Mouse (Mus musculus): ENCODE measurements around the gene Kmt2b.

The Kmt2b gene

DNA sequence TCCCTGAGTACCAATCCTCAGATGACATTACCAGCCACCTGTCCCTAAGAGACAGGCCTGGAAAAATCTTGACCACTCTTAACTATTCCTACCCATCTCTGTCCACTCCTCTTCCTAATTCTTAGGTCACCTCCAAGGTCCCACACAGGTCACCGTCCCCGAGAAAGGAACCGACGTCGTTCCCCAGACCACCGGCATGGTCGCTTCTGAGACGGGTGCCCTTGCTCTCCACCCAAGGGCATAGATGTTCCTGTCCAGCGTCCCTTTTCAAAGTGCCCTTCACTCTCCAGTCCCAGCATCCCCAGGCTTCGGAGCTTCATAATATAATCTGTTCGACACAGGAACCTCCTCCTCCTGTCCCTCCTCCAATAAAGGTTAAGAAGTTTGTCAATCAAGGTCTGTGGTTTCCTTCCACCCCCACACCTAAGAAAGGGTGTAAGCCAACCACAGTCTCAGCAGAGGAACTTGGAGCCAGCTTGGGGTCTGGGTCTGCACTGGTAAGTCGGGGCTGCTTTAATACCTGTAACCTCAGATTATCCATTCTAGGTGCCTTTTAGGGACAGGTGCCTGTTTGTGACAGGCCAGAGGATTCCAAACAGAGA, 23.5 kb downstream of the Kmt2b start, which contains the start of gene Igflr1:
TSS of gene Igflr1 (plus strand) at position 458 of the 602 bp plus-strand sequence.
- no peak for DNase-seq

DNA sequence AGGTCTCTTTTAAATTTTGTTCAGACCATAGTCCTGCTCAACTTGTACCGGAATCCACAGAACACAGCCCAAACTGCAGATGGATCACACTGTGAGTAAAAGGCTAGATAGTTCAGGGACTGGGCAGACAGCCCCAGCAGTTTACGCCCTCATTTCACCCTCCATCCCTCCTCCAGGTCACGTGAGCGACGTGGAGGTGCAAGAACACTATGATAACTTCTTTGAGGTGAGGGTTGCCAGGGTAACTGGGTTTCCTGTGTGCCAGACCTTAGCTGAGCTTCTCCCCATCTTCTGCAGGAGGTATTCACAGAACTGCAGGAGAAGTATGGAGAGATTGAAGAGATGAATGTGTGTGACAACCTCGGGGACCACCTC, 24.6 kb downstream of the Kmt2b start:
- DNase-seq: no peak

DNA sequence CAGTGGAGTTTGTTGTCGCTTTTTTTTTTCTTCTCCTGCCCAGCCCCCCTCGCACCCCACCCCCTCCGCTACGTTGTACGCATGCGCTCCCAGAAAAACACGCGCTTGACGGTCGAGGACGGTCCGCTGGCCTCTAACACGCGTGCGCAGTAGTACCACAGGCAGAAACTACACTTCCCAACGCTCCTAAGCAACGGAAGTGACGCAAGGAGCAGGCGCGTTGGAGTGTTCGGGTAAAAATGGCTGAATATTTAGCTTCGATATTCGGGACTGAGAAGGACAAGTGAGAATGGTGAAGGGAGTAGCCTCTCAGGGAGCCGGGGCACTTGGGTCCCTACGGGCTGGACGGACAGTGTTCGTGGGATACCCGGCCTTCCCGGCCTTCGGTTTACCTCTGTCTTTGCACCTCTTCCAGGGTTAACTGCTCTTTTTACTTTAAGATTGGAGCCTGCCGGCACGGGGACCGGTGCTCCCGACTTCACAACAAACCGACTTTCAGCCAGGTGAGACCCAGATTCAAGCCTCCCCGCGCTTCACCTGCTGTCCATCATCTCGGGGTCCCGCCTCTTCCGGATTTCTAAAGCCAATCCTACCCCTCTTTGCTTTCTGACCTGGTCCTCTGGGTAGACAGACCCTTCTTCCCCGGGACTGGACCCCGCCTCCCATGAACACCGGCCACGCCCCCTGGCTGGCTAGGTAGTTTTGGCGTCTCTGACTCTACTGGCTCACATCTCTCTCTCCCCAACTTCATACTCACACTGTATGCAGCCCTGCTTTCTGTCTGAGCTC, 25.2 kb downstream of the Kmt2b start, which contains the start of the genes U2af1l4, Gm49396 and Psenen:
TSS of gene U2af1l4 (plus strand) at position 185 of the 789 bp plus-strand sequence.
TSS of gene Gm49396 (plus strand) at position 228 of the 789 bp plus-strand sequence.
TSS of gene Psenen (minus strand) at position 511 of the 789 bp plus-strand sequence.
- peak; percentile 94 to 98 for DNase-seq

DNA sequence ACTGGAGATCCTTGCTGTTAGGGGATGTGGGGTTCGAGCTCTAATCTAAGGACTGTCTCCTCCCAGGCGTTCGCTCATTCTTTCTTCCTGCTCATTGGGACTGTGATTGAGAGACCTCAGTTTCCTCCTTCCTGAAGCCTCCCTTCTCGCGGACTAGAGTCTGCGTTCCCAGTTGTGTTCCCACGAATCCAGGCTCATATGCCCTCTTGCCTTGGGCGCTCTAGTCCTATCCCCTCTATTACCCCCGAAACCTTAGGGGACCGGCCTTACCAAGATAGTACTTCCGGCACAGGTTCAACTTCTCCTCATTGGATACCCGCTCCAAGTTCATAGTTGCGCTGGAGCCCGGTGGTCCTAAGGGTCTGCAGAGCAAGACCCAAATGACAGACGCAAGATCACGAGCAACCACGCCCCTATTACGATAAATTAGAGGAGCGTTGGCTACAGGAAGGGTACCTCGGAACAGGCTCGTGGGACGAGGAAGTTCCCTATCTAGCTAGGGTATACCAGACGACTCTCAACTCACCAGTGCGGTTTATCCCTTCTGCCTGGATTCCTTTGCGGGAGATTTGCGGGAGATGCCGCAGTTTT, 25.9 kb downstream of the Kmt2b start:
- DNase-seq: no peak

DNA sequence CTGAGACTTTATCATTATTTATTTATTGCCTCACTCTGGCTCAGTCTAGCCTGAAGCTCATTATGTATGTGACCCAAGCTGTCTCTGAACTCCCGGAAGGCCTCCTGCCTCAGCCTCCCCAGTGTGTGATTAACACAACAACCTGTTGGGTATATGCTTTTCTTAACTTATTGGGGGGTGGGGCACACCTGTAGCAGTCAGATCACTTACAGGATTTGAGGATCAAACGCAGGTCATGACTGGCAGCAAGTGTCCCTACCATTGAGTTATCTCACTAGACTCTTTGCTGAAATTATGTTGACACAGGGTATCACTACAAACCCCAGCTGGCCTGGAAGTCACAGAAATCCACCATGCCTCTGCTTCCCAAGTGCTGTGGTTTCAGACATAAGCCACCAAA, 28.2 kb downstream of the Kmt2b start:
- DNase-seq: no peak

DNA sequence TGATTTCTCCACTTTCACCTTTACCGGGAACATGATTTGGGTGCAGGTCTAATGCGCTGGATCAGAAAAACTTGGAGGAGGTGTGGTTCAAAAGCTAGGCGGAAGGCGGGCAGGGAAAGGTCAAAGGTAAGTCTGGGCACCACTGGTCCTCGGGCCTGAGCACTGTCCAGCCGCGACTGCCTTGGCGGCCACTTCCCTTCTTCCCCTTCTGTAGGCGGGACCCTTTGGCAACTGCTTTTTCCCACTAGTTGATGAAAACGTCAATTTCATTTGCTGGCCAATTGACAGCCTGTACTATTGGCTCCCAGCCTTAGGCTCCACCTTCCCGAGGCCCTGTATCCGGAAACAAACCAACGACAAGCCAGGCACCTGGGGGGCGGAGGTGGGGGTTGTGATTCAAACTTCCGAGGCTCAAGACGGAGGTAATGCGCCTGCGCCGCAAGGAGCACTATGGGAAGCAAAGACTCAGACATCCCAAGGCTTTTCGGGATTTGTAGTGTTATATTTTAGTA, 29.0 kb downstream of the Kmt2b start, which contains the start of gene Lin37:
TSS of gene Lin37 (minus strand) at position 396 of the 512 bp plus-strand sequence.
- DNase-seq: peak; percentile 98 to 99

DNA sequence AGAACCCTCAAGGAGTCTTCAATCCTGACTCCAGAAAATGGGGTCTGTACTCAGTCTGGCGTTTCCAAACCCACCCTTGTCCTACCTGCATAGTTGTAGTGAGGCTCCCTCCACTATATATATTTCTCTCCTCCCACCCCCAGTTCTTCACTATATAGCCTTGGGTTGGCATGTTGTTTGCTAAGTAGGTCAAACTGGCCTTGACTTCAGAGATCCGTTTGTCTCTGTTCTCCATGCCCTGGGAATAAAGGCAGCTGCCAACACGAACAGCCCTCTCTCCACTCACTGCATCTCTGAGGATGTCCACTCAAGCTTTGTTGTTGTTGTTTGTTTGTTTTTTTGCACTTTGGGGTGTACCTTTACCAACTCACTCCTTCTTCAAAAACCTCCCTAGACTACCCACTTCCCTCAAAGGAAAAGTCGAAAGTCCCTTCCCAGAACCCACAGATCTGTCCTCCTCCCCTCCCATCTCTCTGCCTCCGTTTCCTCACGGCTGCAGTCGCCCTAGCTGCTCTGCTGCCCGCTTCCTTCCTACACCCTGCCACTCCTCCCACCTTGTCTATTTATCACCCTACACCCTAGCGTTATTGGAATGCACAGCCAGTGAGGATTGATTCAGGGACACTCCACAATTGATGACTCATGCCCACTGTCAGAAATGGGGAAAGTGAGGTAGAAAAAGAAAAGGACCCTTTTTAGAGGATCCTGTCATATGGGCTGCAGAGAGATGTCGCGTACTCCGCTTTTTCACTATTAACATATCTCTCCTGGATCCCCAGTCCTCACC, 29.7 kb downstream of the Kmt2b start:
- DNase-seq: no peak

DNA sequence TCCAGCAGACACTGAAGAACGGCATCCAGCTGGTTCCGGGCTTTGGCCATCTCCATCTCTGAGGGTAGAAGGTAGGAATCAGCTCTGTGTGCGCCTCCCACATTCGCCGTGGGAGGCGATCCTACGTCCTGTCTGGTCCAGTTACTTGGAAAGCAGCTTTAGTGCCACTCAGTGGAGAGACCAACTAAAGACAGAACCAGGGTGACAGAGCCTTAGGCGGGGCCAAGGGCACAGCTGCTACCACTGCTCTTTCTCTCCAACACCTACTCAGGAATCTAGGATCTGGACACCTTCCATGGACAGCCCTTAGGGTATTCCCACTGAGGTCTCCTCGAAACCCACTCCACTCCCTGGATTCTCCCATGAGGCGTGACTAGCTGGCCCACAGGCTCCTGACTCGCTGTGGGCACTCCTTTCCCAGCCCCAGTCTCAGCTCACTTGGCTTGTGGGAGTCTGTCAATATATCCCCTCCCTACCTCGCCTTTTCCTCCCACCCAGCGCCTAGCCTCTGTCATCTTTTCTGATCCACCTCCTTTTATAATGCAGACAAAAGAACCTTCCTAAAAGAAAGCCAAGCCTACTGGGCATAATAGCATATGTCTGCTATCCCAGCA, 30.5 kb downstream of the Kmt2b start:
- no peak for DNase-seq

DNA sequence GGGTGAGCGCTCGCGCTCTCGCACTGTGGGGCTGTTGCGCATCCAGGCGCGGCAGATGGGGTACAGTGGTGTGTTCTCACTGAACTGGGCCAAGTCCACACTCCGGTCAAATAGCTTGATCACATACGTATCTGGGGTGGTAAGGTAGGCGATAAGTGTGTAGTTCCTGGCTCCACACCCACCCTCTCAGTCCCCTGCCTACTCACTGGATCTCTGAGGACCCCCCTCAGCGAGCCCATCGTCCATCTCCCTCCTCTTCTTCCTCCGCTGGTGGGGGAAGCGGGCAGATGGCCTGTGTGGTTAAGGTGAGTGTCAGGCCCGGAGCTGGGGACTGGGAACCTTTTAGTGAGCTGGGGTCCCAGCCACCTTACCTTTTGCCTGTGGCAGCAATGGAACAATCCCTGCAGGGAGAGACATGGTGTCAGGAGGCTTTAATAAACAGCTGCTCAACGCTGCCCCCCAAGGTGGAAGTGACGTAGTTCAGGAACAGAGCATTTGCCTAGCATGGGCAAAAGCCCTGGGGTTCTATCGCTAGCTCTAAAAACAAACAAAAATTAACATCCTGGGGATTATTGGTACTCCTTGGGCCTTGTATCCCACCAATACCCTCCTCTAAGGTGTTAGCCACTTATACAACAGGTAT, 31.5 kb downstream of the Kmt2b start:
- peak in 1 of 2 experiments; percentile 45 for DNase-seq

DNA sequence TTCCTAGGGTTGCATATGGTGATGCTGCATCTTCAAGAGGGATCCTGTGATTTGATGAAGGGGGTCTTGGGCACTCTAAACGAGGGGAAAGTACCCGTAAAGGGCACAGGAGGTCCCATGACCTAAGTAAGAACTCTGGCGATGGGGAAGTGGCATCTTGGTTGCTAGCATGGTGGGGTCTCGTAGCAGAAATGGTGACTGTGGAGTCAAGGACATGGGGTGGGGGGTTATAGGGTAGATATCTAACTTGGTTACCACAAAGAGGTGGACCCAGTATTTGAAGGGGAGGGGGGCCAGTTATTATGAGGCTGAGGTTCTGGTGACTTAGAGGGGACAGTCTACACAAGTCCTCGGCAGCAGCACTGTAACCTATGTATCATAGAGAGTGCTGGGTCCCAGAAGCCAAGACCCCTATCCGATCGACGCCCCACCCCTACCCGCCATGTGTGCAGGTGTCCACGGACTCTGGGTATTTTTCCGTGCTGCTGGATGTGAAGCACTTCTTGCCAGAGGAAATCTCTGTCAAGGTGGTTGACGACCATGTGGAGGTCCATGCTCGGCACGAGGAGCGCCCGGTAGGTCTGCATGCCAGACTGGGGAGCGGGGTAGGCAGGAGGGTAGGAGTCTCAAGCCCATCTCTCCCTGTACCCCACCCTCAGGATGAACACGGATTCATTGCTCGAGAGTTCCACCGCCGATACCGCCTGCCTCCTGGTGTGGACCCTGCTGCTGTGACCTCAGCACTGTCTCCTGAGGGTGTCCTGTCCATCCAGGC, 34.5 kb downstream of the Kmt2b start:
- DNase-seq: peak in 1 of 2 experiments; percentile 45

DNA sequence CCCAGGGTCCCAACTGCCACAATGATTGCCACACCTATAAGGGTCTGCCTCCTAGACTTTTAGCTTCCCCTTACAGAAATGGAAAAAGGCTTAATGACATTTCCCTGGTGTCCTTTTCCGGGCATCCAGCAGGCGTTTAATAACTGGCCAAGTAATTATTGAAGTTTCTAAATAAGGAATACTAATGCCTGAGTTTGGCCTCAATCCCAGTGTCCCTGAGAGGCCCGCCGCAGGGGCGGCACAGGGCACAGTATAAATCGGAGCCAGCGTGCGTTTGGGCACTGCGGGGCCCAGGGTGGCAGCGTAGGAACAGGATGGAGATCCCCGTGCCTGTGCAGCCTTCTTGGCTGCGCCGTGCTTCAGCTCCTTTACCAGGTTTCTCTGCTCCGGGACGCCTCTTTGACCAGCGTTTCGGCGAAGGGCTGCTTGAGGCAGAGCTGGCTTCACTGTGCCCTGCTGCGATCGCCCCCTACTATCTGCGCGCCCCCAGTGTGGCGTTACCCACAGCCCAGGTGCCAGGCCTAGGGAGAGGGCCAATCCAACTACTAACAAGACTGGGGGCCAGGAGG, 35.4 kb downstream of the Kmt2b start:
- DNase-seq: peak; percentile 74 to 78

DNA sequence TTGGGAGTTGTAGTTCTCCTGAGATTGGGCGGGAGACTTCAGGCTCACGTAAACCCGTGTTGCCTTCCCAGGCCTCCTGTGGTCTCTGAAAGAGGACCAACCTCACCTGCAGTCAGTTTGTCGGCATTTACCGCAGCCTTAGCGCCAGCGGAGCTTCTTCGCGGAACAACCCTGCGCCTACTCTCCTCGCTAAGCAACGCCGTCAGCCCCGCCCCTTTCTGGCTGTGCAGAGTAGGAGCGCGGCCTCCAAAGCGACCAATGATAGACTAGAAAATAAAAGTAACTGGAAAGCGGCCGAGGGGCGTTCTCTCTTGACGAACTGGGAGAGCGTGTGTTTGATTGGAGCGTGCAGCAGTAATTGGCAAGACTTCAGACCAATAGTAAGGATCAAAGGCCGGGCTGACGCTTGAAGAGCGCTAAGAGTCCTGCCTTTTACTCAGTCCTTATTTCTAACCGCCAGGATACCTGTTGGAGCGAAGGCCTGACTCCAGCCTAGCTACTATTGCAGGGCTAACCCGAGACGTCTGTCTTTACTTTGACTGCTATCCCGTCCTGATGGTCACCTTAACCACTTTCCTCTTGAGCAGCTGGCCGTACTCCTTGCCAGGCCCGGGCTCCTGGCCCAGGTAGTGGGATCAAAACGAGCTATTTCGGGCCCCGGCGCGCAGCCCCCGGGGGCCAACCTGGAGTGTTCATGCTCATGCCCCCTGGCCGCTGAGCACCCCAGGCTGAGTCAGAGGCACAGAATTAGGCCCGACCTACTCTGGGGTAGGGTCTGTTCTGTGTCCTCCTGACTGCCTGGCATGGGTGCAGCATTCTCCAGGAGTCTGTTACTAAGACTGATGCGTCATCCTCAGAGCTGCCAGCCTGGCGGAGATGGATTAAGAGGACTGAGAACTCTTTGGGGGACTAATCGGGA, 36.2 kb downstream of the Kmt2b start, which contains the start of the genes Hspb6 and Proser3:
TSS of gene Hspb6 (plus strand) at position 77 of the 919 bp plus-strand sequence.
TSS of gene Proser3 (minus strand) at position 198 of the 919 bp plus-strand sequence.
- DNase-seq: peak; percentile 97

DNA sequence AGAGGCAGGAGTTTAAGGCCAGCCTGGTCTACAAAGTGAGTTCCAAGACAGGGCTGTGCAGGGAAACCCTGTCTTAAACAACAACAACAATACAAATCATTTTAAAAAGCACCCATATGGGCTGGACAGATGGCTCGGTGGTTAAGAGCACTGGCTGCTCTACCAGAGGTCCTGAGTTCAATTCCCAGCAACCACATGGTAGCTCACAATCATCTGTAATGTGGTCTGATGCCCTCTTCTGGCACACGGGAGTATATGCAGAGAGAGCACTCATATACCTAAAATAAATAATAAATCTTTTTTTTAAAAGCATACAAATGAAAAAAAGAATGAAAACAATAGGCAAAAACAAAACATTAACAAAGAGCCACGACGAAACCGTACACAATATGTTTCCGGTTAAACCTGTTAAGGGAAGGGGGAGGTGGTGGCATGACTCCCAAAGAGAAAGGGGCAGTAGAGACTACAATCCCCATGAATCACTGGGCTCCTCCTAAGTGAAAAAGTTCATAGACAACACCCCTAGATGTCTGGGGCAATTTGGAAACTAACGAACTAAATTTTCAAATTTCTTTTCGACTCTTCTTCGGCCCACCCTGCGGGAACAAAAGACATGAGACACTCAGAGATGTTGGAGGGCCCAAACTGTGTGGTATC, 37.0 kb downstream of the Kmt2b start:
- no peak for DNase-seq

DNA sequence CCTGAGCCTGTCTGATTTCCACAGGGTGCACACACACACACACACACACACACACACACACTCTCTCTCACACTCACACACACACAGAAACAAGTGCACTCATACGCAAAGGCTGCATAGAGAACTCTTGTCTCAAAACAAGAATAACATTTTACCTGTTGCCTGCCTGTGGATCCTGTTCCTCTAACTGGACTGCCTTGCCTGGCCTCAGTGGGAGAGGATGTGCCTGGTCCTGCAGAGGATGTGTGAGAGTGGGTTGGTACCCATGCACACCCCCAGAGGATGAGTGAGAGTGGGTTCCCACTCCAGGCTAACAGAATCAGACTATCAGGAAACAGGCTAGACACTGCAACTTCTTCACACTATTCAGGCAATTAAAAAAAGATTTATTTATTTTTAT, 37.9 kb downstream of the Kmt2b start:
- DNase-seq: no peak

DNA sequence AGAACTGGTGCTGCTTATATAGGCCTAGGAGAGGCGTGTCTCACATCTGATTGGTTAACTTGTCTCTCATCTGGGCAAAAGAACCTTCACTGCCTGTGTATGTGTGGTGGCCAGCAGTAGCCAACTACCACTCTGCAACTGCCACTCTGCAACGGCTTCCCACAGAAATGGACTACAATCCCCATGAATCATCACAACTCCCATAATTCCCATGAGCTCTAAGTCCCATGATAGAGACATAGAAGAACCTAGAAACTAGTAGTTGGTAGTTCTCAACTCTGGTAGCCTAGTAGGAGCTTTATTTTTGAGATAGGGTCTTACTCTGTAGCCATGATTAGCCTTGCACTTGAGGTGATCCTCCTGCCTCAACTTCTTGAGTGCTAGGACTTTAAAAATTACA, 38.6 kb downstream of the Kmt2b start:
- DNase-seq: no peak

DNA sequence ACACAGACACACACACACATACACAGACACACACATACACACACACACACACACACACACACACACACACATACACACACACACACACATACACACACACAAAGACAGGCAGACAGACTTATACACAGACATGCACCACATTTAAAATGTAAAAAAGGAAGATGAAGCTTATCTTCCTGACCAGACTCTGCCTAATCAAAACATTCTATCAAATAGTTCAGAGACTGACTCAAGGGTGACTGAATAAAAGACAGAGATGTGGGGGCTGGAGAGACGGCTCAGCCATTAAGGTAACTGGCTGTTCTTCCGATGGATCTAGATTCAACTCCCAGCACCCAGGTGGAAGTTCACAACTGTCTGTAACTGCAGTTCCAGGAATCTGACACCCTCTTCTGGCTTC, 44.2 kb downstream of the Kmt2b start:
- DNase-seq: no peak

DNA sequence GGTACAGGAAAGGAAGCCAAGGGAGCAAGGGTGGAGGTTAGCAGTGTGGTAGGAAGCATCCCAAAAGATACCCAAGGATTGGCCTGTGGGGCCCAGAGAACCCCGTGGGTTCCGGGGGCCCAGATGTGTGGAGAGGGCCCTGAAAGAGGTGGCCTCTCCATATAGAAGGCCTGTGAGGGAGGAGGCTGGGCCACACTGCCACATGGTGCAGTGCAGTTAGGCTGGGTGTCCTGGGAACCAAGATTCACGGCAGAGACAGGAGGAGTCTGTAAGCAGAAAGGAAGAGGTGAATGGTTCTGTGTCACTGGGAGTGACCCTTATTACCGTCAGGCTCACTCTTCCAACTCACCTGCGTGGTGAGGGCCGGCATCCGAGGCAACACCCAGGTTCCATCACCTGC, 48.0 kb downstream of the Kmt2b start:
- no peak for DNase-seq
